Mouse (Mus musculus): ENCODE data around the gene Cacng6. TPM values are rescaled to one million over a fixed set of nuclear protein-coding genes. Genes with fewer than 3 reads are reported as not detected.
A peak's percentile ranks its signal among the peaks of the same experiment; 100 is the strongest.

The Cacng6 gene
- polyA plus RNA-seq, 1 experiment from 2014 or later: not detected

GRCm38 (mm10) chr7:3425141-3425540 lies 1.1 kb downstream of the Cacng6 start:
- WGBS: 92% methylated on average over 5 of the region's 5 CpGs
- no peak overlapping the region for H3K4me3 ChIP-seq
- DNase-seq (ENCODE audit: low spot score): no peak
- no peaks in the 10 kb centered on the region for H3K36me3 ChIP-seq
- no peak overlapping the region for H3K27ac ChIP-seq
- peaks cover 8% of the 10 kb centered on the region for H3K4me1 ChIP-seq (replicated peaks)
- H3K9me3 ChIP-seq: no peaks in the 10 kb centered on the region
- peaks cover 62% of the 10 kb centered on the region for H3K27me3 ChIP-seq (ENCODE audit: insufficient read depth, poor library complexity, severe bottlenecking)

GRCm38 (mm10) chr7:3430161-3430560 lies 6.2 kb downstream of the Cacng6 start:
- H3K4me1 ChIP-seq (replicated peaks): no peaks in the 10 kb centered on the region
- H3K4me3 ChIP-seq: no peak overlapping the region
- H3K27ac ChIP-seq: no peak overlapping the region
- 79% methylated on average over 6 of the region's 6 CpGs for WGBS
- H3K9me3 ChIP-seq: no peaks in the 10 kb centered on the region
- H3K36me3 ChIP-seq: no peaks in the 10 kb centered on the region
- H3K27me3 ChIP-seq (ENCODE audit: insufficient read depth, poor library complexity, severe bottlenecking): peaks cover 12% of the 10 kb centered on the region
- no peak for DNase-seq (ENCODE audit: low spot score)

- H3K4me1 ChIP-seq (replicated peaks): no peaks in the 10 kb centered on the region
- no peak for DNase-seq (ENCODE audit: low spot score)
- WGBS: 76% methylated on average over 1 of the region's 1 CpGs
- H3K9me3 ChIP-seq: no peaks in the 10 kb centered on the region
- H3K27ac ChIP-seq: no peak overlapping the region
- H3K36me3 ChIP-seq: no peaks in the 10 kb centered on the region
- H3K4me3 ChIP-seq: no peak overlapping the region
- H3K27me3 ChIP-seq (ENCODE audit: insufficient read depth, poor library complexity, severe bottlenecking): 0 out of 2 replicates have a peak, but pooled peaks cover 3% of the 10 kb centered on the region
These were observed 8.1 kb downstream of the Cacng6 start for GRCm38 (mm10) chr7:3432066-3432465.

DNA sequence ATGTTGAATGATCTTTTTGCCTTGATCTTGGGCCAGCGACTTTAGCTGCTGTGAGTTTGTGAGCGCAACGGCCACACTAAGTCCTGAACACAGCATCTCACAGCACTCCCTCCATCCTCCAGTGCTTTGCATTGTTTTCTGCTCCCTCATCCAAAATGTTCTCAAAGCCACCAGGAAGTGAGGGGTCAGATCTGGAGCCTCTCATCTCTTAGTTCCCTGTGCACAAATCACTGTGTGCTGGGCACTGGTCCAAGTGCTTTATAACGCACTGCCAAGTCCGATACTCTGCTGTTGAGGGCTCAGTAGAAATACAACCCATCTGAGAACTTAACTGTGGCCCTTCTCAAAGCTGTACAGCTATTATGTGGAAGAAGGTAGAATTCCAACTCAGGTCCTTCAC lies 13.9 kb downstream of the Cacng6 start:
- Histone ChIP-seq H3K27ac (no peak overlapping the region), H3K27me3 (ENCODE audit: insufficient read depth, poor library complexity, severe bottlenecking) (no peaks in the 10 kb centered on the region), H3K4me1 (replicated peaks) (no peaks in the 10 kb centered on the region), H3K9me3 (no peaks in the 10 kb centered on the region), H3K36me3 (no peaks in the 10 kb centered on the region), H3K4me3 (no peak overlapping the region)
- WGBS: 73% methylated on average over 5 of the region's 5 CpGs
- DNase-seq (ENCODE audit: low spot score): no peak

DNA sequence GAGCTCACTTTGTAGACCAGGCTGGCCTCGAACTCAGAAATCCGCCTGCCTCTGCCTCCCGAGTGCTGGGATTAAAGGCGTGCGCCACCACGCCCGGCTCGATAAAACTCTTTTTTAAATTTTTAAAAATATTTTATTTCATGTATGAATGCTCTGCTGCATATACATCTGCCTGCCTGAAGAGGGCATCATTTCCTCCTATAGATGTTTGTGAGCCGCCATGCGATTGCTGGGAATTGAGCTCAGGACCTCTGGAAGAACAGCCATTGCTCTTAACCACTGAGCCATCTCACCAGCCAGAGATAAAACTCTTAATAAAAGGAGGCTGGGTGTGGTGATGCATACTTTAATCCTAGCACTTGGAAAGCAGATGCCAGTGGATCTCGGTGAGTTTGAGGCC lies 16.0 kb downstream of the Cacng6 start:
- WGBS: 88% methylated on average over 11 of the region's 11 CpGs
- Histone ChIP-seq H3K4me3 (no peak overlapping the region), H3K4me1 (replicated peaks) (no peaks in the 10 kb centered on the region), H3K27ac (no peak overlapping the region), H3K36me3 (no peaks in the 10 kb centered on the region), H3K27me3 (ENCODE audit: insufficient read depth, poor library complexity, severe bottlenecking) (no peaks in the 10 kb centered on the region), H3K9me3 (no peaks in the 10 kb centered on the region)
- DNase-seq (ENCODE audit: low spot score): no peak

- H3K27ac ChIP-seq: no peak overlapping the region
- DNase-seq (ENCODE audit: low spot score): no peak
- H3K36me3 ChIP-seq: no peaks in the 10 kb centered on the region
- H3K4me3 ChIP-seq: no peak overlapping the region
- H3K4me1 ChIP-seq (replicated peaks): no peaks in the 10 kb centered on the region
- H3K9me3 ChIP-seq: no peaks in the 10 kb centered on the region
- WGBS: 83% methylated on average over 8 of the region's 8 CpGs
- H3K27me3 ChIP-seq (ENCODE audit: insufficient read depth, poor library complexity, severe bottlenecking): no peaks in the 10 kb centered on the region
These were observed 16.5 kb downstream of the Cacng6 start for GRCm38 (mm10) chr7:3440526-3440925.

GRCm38 (mm10) chr7:3442476-3443062 lies 18.6 kb downstream of the Cacng6 start:
- Histone ChIP-seq H3K4me1 (replicated peaks) (no peaks in the 10 kb centered on the region), H3K4me3 (no peak overlapping the region), H3K36me3 (no peaks in the 10 kb centered on the region), H3K27ac (no peak overlapping the region), H3K27me3 (ENCODE audit: insufficient read depth, poor library complexity, severe bottlenecking) (no peaks in the 10 kb centered on the region), H3K9me3 (no peaks in the 10 kb centered on the region)
- WGBS: 91% methylated on average over 10 of the region's 10 CpGs
- no peak for DNase-seq (ENCODE audit: low spot score)

DNA sequence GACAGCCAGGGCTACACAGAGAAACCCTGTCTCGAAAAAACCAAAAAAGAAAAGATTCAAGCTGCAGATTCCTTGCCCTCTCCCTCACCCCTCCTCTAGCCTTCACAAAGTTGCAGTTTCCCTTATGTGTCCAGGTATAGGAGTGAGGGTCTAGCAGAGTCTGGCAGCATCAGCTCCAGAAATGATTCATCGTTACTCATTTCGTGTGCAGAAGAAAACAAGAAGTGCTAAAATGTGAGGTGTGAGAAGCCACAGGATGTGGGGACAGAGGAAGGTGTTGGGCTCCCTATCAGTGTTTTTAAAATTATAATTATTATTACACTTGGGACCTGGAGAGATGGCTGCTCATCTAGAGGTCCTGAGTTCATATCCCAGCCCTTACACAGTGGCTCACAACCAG lies 20.7 kb downstream of the Cacng6 start:
- no peak overlapping the region for H3K27ac ChIP-seq
- no peak overlapping the region for H3K4me3 ChIP-seq
- no peaks in the 10 kb centered on the region for H3K36me3 ChIP-seq
- no peaks in the 10 kb centered on the region for H3K4me1 ChIP-seq (replicated peaks)
- no peaks in the 10 kb centered on the region for H3K27me3 ChIP-seq (ENCODE audit: insufficient read depth, poor library complexity, severe bottlenecking)
- 89% methylated on average over 3 of the region's 3 CpGs for WGBS
- no peak for DNase-seq (ENCODE audit: low spot score)
- H3K9me3 ChIP-seq: no peaks in the 10 kb centered on the region

- H3K9me3 ChIP-seq: no peaks in the 10 kb centered on the region
- H3K4me3 ChIP-seq: no peak overlapping the region
- WGBS: 82% methylated on average over 3 of the region's 3 CpGs
- H3K36me3 ChIP-seq: no peaks in the 10 kb centered on the region
- no peak for DNase-seq (ENCODE audit: low spot score)
- no peaks in the 10 kb centered on the region for H3K4me1 ChIP-seq (replicated peaks)
- no peak overlapping the region for H3K27ac ChIP-seq
- no peaks in the 10 kb centered on the region for H3K27me3 ChIP-seq (ENCODE audit: insufficient read depth, poor library complexity, severe bottlenecking)
These were observed 22.6 kb downstream of the Cacng6 start for GRCm38 (mm10) chr7:3446584-3446983.

DNA sequence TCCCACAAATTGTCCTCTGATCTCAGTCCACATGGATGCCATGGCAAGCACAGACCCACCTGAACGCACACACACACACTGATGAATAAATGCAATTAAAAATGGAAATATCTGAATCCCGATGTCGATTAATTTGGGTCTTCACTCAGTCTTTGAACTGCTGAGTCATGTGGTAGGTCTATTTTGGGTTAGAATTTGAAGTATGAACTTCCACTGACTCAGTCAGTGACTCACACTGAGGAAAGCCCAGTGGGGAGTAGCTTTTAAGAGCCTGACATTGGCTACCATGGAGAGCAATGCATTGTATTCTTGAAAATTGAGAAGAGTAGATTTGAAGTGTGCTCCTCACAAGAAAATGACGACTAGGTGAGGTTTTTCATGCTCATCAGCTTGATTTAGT lies 23.0 kb downstream of the Cacng6 start:
- H3K9me3 ChIP-seq: no peaks in the 10 kb centered on the region
- no peaks in the 10 kb centered on the region for H3K36me3 ChIP-seq
- no peak for DNase-seq (ENCODE audit: low spot score)
- 79% methylated on average over 4 of the region's 4 CpGs for whole genome bisulfite sequencing
- no peaks in the 10 kb centered on the region for H3K4me1 ChIP-seq (replicated peaks)
- H3K27me3 ChIP-seq (ENCODE audit: insufficient read depth, poor library complexity, severe bottlenecking): no peaks in the 10 kb centered on the region
- no peak overlapping the region for H3K4me3 ChIP-seq
- H3K27ac ChIP-seq: no peak overlapping the region

GRCm38 (mm10) chr7:3448737-3449454 lies 24.9 kb downstream of the Cacng6 start:
- Histone ChIP-seq H3K9me3 (no peaks in the 10 kb centered on the region), H3K27ac (no peak overlapping the region), H3K4me3 (no peak overlapping the region), H3K4me1 (replicated peaks) (no peaks in the 10 kb centered on the region), H3K36me3 (no peaks in the 10 kb centered on the region), H3K27me3 (ENCODE audit: insufficient read depth, poor library complexity, severe bottlenecking) (no peaks in the 10 kb centered on the region)
- peak; percentile 77 for DNase-seq (ENCODE audit: low spot score)
- 23% methylated on average over 15 of the region's 15 CpGs for WGBS

DNA sequence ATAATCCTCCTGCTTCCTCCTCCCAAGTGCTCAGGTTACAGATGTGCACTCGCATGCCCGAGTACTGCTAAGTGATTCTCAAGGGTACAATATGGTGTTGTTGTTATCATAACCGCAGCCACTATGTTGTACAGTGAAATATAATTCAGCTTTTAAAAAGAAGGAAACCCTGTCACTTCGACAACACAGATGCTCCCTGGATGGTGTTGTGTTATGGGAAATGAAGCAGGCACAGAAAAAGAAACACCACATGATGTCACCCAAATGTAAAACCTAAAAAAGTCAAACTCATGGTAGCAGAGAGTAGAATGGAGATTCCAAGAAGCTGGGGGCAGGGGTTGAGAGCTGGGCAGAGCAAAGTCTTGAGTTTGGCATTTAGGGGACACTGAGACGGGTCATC lies 26.7 kb downstream of the Cacng6 start:
- no peak for DNase-seq (ENCODE audit: low spot score)
- Histone ChIP-seq H3K4me1 (replicated peaks) (no peaks in the 10 kb centered on the region), H3K27ac (no peak overlapping the region), H3K9me3 (no peaks in the 10 kb centered on the region), H3K36me3 (no peaks in the 10 kb centered on the region), H3K27me3 (ENCODE audit: insufficient read depth, poor library complexity, severe bottlenecking) (no peaks in the 10 kb centered on the region), H3K4me3 (no peak overlapping the region)
- WGBS: 73% methylated on average over 5 of the region's 5 CpGs

DNA sequence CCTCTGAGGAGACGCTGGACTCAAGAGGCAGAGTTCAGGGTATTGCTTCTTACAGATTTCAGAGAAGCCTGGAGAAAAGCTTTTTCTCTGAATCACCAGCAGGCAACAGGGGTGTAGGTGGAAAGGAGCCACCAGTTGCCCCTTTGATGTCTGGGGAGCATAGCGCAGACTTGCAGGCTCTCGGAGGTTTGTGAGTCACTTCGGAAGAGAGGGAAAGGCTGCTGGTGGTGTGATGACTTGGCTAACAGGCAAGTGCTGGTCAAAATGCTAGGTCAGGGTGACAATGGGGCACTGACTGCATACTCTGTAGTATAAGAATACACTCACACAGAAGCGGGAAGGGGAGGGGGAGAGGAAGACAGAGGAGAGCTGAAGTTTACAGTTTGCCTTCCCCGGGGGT lies 27.2 kb downstream of the Cacng6 start:
- no peaks in the 10 kb centered on the region for H3K27me3 ChIP-seq (ENCODE audit: insufficient read depth, poor library complexity, severe bottlenecking)
- H3K27ac ChIP-seq: no peak overlapping the region
- DNase-seq (ENCODE audit: low spot score): no peak
- H3K4me3 ChIP-seq: no peak overlapping the region
- 48% methylated on average over 6 of the region's 6 CpGs for WGBS
- H3K36me3 ChIP-seq: no peaks in the 10 kb centered on the region
- no peaks in the 10 kb centered on the region for H3K9me3 ChIP-seq
- no peaks in the 10 kb centered on the region for H3K4me1 ChIP-seq (replicated peaks)
